12 mouse cellular contexts compared by ENCODE assay signal in genomic region chr17:87041739-87042138, GRCm38 (mm10). TPM values are rescaled to one million over a fixed set of nuclear protein-coding genes. Genes with fewer than 3 reads are reported as not detected.
A peak's percentile ranks its signal among the peaks of the same experiment; 100 is the strongest.
DNase-seq lines count a peak whose midpoint lies in the region; ATAC-seq and TF ChIP-seq lines count a peak whose summit lies in the region.
"Had no signal": no experiment of that assay in that cellular context is flagged by ENCODE, and none has a peak within 500 bp of the region (broad histone marks: within the 10 kb centered on the region; RNA-seq: fewer than 3 reads in every experiment).

No protein-coding gene starts in this region.

- no peak for ATAC-seq in cerebellum, adult (ENCODE audit: insufficient number of reproducible peaks, low FRiP score, low TSS enrichment)
- ATAC-seq in liver, embryonic 12.5 days, result no peak
- ATAC-seq: intestine, embryonic 15.5 days had no signal

- no peaks in the 10 kb centered on the region for H3K36me3 ChIP-seq in ES-E14 (ENCODE audit: control insufficient read depth, insufficient read depth, low read length, poor library complexity, severe bottlenecking)
- H3K36me3 ChIP-seq in liver, embryonic 12.5 days, result peaks cover 11% of the 10 kb centered on the region
- H3K36me3 ChIP-seq: intestine, embryonic 15.5 days had no signal

- TF ChIP-seq CTCF in layer of hippocampus, adult 2 months (conservative IDR thresholded peaks at IDR 0.05), result no peak

- WGBS in liver, embryonic 12.5 days (ENCODE audit: insufficient replicate concordance), result 71% methylated on average over 19 of the region's 19 CpGs

- in situ Hi-C loops in ES-E14 (cut with MboI; ENCODE audit: low sequenced_read_pairs in 2 of 2, unreplicated experiment in 2 of 2), result loop anchor here (10.0 to 25.0 kb wide), 2 partner anchors 127 to 196 kb away; partner anchors contain the start of gene Tmem247 (in 1 of the 2)

- H3K4me1 ChIP-seq in ES-E14 (ENCODE audit: control insufficient read depth in 2 of 2, insufficient read depth in 2 of 2, low read length in 2 of 2, poor library complexity in 1 of 2), result no peaks in the 10 kb centered on the region
- no peaks in the 10 kb centered on the region for H3K4me1 ChIP-seq in liver, embryonic 12.5 days
- H3K4me1 ChIP-seq: intestine, embryonic 15.5 days; limb, embryonic 12.5 days had no signal

- H3K4me3 ChIP-seq in ES-E14 (ENCODE audit: insufficient read depth in 1 of 2, low read depth in 1 of 2, low read length in 2 of 2, poor library complexity in 1 of 2, severe bottlenecking in 1 of 2), result peak overlapping the region; percentile 46 to 54
- H3K4me3 ChIP-seq in layer of hippocampus, adult 2 months, result peak overlapping the region; percentile 31
- no peak overlapping the region for H3K4me3 ChIP-seq in liver, embryonic 12.5 days
- H3K4me3 ChIP-seq: intestine, embryonic 15.5 days; limb, embryonic 12.5 days; myocyte had no signal

- DNase-seq in cerebellum, postnatal 14 days, result peak; percentile 23 to 46
- no peak for DNase-seq in ES-E14 (ENCODE audit: low read depth, low spot score)
- DNase-seq in layer of hippocampus, adult 2 months (ENCODE audit: low spot score in 2 of 2), result peak; percentile 47
- DNase-seq in lung, postnatal 10 days, result peak; percentile 44
- no peak for DNase-seq in gastrocnemius, postnatal 10 days
- no peak for DNase-seq in kidney, adult 11 months
- DNase-seq: B cell, adult 2 months had no signal

- no peak overlapping the region for H3K27ac ChIP-seq in ES-E14 (ENCODE audit: insufficient read depth, low read depth, low read length, poor library complexity, severe bottlenecking)
- 0 out of 2 replicates have a peak overlapping the region, but pooled peaks have one; percentile 2 for H3K27ac ChIP-seq in layer of hippocampus, adult 2 months
- no peak overlapping the region for H3K27ac ChIP-seq in liver, embryonic 12.5 days
- H3K27ac ChIP-seq: intestine, embryonic 15.5 days; limb, embryonic 12.5 days had no signal

- H3K27me3 ChIP-seq in liver, embryonic 12.5 days (replicated peaks), result peaks cover 6% of the 10 kb centered on the region; the same call in 1 of the 2 replicates
- H3K27me3 ChIP-seq: intestine, embryonic 15.5 days had no signal

- no peak overlapping the region; the same call in 1 of the 2 replicates for H3K9ac ChIP-seq in ES-E14 (ENCODE audit: insufficient read depth, low read depth, low read length, poor library complexity, severe bottlenecking)
- H3K9ac ChIP-seq in liver, embryonic 12.5 days, result no peak overlapping the region
- H3K9ac ChIP-seq: intestine, embryonic 15.5 days; limb, embryonic 12.5 days had no signal

- no peak overlapping the region for H3K4me2 ChIP-seq in liver, embryonic 12.5 days
- H3K4me2 ChIP-seq: intestine, embryonic 15.5 days; limb, embryonic 12.5 days had no signal

- H3K9me3 ChIP-seq in ES-E14 (ENCODE audit: control insufficient read depth, insufficient read depth, low read depth, low read length), result no peaks in the 10 kb centered on the region
- H3K9me3 ChIP-seq in liver, embryonic 12.5 days (replicated peaks), result no peaks in the 10 kb centered on the region
- H3K9me3 ChIP-seq: intestine, embryonic 15.5 days; limb, embryonic 12.5 days had no signal

TF ChIP-seq in ES-E14, 5 proteins besides CTCF, POLR2A, EP300 and RAD21:
- no peak for TF ChIP-seq HCFC1 (IDR thresholded peaks at IDR 0.05; ENCODE audit: borderline replicate concordance, insufficient read depth, low read length)
- TF ChIP-seq ZNF384 (IDR thresholded peaks at IDR 0.05; ENCODE audit: low read depth, low read length), result no peak
- no peak for TF ChIP-seq ZC3H11A (IDR thresholded peaks at IDR 0.05; ENCODE audit: borderline replicate concordance, low read depth, low read length)
- TF ChIP-seq MAFK (IDR thresholded peaks at IDR 0.05; ENCODE audit: insufficient read depth, low read depth, low read length), result no peak
- no peak for TF ChIP-seq CHD2 (IDR thresholded peaks at IDR 0.05; ENCODE audit: low read depth, low read length)
TF ChIP-seq in ES-E14: peak in this region for 0.

RNA-seq across cellular contexts. Expression of gene Cript, which starts 16.4 kb away (rescaled TPM):
- total RNA-seq in ES-E14 (2012; rRNA removed), result 23.5 and 35.4 TPM in 2 replicates
- total RNA-seq in layer of hippocampus, adult 2 months (2021), result 10 to 100 TPM; 52.3 to 52.5 TPM
- 10 to 100 TPM; 26.3 to 29.2 TPM for total RNA-seq in gastrocnemius, postnatal 10 days (2021)
- 76.9 and 84.3 TPM in 2 replicates for polyA plus RNA-seq in liver, embryonic 12.5 days (2016; fragmentation: Nextera tagmentation; extraction: Ambion mirVana)

RNA-seq across cellular contexts. Expression of gene Pigf, which starts 16.5 kb away (rescaled TPM):
- 74.4 and 74.8 TPM in 2 replicates for total RNA-seq in ES-E14 (2012; rRNA removed)
- 10 to 100 TPM; 15.0 to 18.1 TPM for total RNA-seq in layer of hippocampus, adult 2 months (2021)
- total RNA-seq in gastrocnemius, postnatal 10 days (2021), result 1 to 10 TPM; 3.8 to 4.1 TPM
- 18.6 and 19.8 TPM in 2 replicates for polyA plus RNA-seq in liver, embryonic 12.5 days (2016; fragmentation: Nextera tagmentation; extraction: Ambion mirVana)

Comparison
In these comparisons a context has a peak if more than half of its experiments do, and no peak if none do; other contexts are left out.
1. DNase-seq: peak in cerebellum, postnatal 14 days (2 of 2), layer of hippocampus, adult 2 months (2 of 2) and lung, postnatal 10 days (single experiment); none in ES-E14 (single experiment), gastrocnemius, postnatal 10 days (single experiment) and kidney, adult 11 months (single experiment).